Mouse (Mus musculus) heart, postnatal 36 days (tissue): ENCODE results near the gene Wdr61. TPM values are rescaled to one million over a fixed set of nuclear protein-coding genes. Genes with fewer than 3 reads are reported as not detected.

Experiments used
- DNase-seq, 2 experiments: peaks; one replicate each; pipeline ENCODE4 v3.0.0; 2021 to 2022
- intact Hi-C: fragments of 180-260 bp; cut with DNase I; formaldehyde crosslinking; loops from one replicate; pipeline ENCODE4 v1.15.1; 2025
- total RNA-seq, 2 experiments: library from RNA; stranded (reverse); gene quantifications; 2 replicates each; pipeline ENCODE4 v1.2.3; 2021

Gene Wdr61
- 10 to 100 TPM; 28.2 to 31.7 TPM for total RNA-seq

DNA sequence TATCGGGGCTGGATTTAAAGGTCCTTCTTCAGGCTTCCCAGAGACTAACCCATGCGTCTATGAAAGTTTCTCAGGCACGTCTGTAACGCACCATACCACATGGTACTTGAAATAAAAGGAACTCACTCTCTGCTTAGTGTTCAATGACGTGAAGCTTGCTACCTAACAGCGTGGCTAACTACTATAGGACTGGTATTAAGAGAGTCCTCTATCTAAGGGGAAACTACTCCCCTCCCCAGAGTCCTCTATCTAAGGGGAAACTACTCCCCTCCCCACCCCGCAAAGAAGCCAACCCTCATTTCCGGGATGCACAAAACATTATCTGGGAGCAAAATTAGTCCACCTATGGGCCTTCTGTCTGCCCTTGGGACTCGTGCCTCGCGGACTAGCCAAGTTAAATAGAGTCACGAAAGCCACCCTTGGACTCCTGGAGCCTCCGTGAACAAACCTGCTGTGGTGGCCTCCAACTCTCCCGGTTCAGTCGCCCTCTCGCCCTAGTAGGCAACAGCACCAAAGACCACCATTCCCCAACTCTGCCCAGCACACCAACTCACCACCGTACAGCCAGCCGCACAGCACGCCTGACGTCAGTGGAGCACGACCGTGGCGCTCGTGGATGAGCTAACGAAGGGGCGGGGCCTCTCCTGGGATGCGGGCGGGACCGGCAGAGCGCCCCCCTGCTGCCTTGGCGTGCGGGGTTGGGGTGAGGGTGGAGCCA lies at the start of gene Wdr61:
Gene Wdr61, minus strand, starts transcription at position 599 of the 718 bp plus-strand sequence.
- intact Hi-C loops: loop anchor here (2.0 to 5.0 kb wide), 4 partner anchors 33 to 377 kb away; partner anchors contain the start of genes AY074887 and Psma4
- DNase-seq: peak; percentile 98 to 99

GRCm38 (mm10) chr9:54784003-54784402 lies 49.7 kb upstream of the Wdr61 start:
- no peak for DNase-seq

DNA sequence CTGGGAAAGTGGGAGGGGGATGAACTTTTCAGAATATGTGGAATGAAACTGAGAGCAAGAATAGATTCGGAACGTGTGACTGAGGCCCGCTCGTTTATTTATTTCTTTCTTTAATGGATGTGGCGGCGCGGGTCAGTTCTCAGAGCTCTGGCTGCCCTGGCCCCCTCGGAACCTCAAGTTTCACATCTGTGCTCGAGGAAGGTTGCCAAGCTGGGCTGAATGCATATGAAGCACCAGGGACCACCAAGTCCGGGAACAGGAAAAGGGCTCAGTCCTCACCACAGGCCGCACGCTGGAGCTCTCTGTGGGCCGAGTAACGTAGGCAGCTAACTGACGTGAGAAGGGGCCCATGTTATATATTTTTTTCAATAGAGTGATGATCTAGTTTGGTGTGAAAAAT lies 48.2 kb upstream of the Wdr61 start:
- no peak for DNase-seq
- intact Hi-C loops: no loop called here

More at GRCm38 (mm10) chr9:54784003-54784402, 49.7 kb upstream of the Wdr61 start:
- intact Hi-C loops: no loop called here

GRCm38 (mm10) chr9:54779280-54779679 lies 45.0 kb upstream of the Wdr61 start:
- intact Hi-C loops: no loop called here

DNA sequence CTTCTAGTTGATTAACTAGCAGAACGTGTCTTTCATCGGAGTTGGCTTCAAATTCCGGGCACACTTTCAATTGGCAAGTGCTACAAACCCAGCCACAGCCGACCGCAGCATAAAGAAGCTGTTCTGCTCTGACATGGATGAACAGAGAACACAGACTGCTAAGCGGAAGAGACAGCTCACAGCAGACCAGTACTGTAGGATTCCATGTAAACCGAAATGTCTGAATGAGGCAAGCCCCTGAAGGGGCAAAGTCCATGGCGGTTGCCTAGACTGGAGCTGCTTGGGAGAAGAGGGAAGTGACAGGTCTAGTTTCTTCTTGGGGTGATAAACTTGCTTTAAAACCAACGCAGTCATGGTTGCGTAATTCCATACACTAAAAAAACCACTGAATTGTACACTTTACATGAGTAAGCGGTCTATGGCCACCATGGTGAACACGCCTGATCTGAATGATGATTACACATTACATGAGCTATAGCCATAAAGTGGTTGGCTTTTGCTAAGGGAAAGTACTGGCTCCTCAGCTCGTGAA lies 42.2 kb upstream of the Wdr61 start:
- no peak for DNase-seq

More at GRCm38 (mm10) chr9:54779280-54779679, 45.0 kb upstream of the Wdr61 start:
- no peak for DNase-seq

GRCm38 (mm10) chr9:54770140-54770780 lies 35.9 kb upstream of the Wdr61 start:
- intact Hi-C loops: no loop called here
- no peak for DNase-seq

More for the DNA sequence above, 42.2 kb upstream of the Wdr61 start:
- intact Hi-C loops: no loop called here

DNA sequence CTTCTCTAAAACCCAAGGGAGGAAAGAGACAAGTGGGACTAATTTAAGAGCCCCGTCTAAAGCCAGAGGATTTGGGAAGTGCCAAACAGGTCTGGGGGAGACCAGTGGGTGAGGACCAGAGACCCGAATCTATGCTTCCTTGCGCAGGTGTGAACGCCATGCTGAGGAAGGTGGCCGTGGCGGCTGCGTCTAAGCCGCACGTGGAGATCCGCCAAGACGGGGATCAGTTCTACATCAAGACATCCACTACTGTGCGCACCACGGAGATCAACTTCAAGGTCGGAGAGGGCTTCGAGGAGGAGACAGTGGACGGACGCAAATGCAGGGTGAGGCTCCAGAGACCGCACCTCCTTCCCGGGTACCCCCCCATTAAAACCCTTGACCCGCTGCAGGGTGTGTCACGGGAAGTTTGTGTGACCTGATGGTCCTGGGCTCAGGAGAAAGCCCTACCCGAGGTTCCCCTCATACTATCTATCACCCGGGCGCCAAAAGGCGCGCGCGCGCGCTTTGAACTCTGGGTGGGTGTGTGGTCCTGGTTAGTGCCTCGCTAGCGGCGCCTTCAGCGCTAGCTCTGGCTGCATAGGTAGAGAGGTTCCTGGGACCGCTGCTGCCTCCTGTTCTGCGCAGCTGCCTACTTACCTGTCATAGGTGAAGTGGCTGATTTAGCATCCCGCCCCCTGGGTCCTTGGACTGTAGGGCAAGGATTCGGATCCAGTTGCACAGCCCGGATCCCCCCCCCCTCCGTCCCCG lies 31.2 kb upstream of the Wdr61 start:
- no peak for DNase-seq
- intact Hi-C loops: no loop called here

DNA sequence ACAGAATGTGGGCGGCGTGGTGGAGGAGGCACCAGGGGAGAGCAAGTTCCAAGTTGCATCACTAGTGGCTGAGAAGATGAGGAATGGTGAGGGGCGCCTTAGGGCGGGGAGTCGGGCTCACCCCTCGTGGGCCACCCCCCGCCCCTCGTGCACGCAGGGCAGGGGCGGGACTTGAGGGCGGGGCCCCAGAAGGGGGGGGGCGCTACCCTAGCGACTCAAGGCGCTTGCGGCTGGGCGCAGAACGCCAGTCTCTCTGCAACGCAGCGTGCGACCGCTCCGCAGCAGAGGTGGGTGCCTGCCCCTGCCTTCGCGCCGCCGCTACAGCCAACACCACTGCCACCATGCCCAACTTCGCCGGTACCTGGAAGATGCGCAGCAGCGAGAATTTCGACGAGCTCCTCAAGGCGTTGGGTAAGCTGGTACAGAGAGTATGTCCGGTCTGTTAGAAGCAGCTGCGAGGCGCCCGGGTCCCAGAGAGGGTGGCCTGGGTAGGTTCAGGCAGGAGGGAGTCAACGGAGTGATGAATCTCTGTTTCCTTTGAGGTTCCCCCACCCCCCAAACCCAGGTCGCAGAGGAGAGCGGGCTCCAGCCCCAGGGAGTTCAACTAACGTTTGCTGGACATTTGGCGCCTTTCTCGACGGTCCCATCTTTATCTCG lies 30.4 kb upstream of the Wdr61 start, which contains the start of gene Crabp1:
Gene Crabp1, plus strand, starts transcription at position 188 of the 657 bp plus-strand sequence.
- no peak for DNase-seq
- intact Hi-C loops: no loop called here

- intact Hi-C loops: no loop called here
- DNase-seq: no peak
Observed at GRCm38 (mm10) chr9:54764091-54764490, 29.8 kb upstream of the Wdr61 start.

GRCm38 (mm10) chr9:54759592-54759991 lies 25.3 kb upstream of the Wdr61 start:
- intact Hi-C loops: no loop called here
- no peak for DNase-seq

DNA sequence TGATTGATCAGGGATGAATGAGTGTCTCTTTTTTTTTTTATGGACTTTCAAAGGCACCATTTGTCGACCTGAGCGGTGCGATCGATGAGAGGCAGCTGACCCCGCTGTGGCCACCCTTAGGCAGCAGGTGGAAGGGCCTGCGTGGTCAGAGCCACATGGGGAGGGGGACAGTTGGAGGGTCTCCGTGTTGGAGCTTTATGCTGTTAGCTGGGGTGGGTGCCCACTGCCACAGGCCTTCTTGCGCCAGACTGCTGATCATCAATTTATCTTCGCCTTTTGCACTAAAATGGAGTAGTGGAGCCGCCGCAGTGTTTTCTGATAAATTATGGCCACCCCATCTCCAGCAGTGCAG lies 18.6 kb upstream of the Wdr61 start:
- intact Hi-C loops: no loop called here
- no peak for DNase-seq

GRCm38 (mm10) chr9:54752201-54752943 lies 18.1 kb upstream of the Wdr61 start:
- intact Hi-C loops: no loop called here
- DNase-seq: no peak

- intact Hi-C loops: no loop called here
- no peak for DNase-seq
Observed at GRCm38 (mm10) chr9:54751684-54752083, 17.4 kb upstream of the Wdr61 start.

- DNase-seq: no peak
- intact Hi-C loops: no loop called here
Observed at GRCm38 (mm10) chr9:54750215-54750981, 16.1 kb upstream of the Wdr61 start.

DNA sequence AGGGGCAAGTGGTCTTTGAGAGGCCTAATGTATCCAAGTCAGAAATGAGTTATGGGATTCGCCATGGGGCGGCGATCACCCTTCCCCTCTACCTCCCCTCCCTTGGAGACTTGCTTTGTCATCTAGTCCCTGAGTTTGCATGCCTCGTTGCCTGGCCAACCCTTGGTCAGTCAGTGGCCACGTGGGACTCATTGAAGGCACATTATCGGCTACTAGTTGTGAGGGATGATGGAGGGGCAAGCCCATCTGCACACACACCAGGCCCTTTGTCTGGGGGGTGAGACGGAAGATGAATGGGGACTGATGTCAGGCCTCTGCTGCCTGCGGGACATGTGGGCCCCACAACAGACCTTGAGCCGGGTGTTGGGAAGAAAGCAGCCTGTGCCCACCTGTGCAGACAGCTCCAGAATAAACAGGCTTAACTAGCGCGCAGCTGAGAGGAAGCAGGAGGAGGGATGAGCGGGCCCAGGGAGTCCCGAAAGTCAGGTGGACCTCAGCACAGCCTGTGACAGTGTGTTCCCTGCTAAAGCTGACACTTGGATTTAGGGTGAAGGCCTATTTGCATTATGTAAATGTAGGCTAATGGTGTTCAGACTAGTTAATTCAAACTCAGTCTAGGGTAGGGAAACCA lies 11.5 kb upstream of the Wdr61 start:
- no peak for DNase-seq
- intact Hi-C loops: no loop called here

DNA sequence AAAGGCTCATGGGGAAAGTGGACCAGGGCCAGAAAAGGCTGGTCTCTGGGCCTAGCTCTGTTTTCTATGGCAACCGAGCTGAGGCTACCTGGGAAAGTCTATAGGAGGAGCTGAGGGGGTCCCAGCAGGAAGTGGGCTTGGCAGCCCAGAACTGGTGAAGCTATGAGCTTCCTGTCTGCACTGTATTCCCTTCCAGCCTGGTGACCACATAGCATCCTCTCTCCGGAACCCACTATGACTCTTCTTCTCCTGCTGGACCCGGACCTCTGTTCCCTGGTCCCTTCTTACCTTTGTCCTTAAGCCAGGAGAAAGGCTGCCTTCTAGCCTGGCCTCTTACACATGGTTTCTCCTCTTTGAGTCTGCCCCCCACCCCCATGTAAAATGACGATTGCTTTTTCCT lies 9.6 kb upstream of the Wdr61 start:
- DNase-seq: no peak
- intact Hi-C loops: no loop called here

GRCm38 (mm10) chr9:54738376-54738775 lies 4.1 kb upstream of the Wdr61 start:
- intact Hi-C loops: loop anchor here (2.0 kb wide), 1 partner anchor 82 kb away; no protein-coding TSS in a partner anchor
- DNase-seq: peak; percentile 15 to 28

GRCm38 (mm10) chr9:54736284-54736701 lies 2.0 kb upstream of the Wdr61 start:
- DNase-seq: peak; percentile 21 to 34
- intact Hi-C loops: loop anchor here (1.0 kb wide), 1 partner anchor 161 kb away; no protein-coding TSS in a partner anchor
